Mouse (Mus musculus) R1 (cell line): Measurements from ENCODE around the gene Ak3.

Experiments
- DNase-seq: peaks from one replicate; pipeline ENCODE4 v3.0.0-alpha.2; 2018; ENCODE audit warnings: low read depth, low spot score

The Ak3 gene

GRCm38 (mm10) chr19:29044353-29044768 is 3.4 kb downstream of the Ak3 start:
- no peak for DNase-seq

GRCm38 (mm10) chr19:29042647-29043046 is 5.1 kb downstream of the Ak3 start:
- DNase-seq, result no peak

DNA sequence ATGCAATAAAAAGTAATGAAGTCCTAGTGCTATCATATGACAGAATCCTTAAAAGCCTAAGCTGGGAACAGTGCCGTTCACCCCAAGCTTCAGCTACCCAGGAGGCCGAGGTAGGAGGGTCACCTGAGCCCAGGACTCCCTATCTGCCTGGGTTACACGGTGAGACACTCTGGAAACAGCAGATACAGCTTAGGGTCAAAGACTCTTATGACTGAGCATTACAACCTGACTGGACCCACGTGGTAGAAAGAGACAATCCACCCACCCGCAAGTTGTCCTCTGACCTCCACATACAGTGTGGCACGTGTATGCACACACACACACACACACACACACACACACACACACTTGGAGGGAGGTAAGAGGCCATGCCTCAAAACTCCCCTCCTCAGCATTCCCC is 5.6 kb downstream of the Ak3 start:
- DNase-seq, result no peak

GRCm38 (mm10) chr19:29040206-29040605 is 7.6 kb downstream of the Ak3 start:
- DNase-seq, result no peak

DNA sequence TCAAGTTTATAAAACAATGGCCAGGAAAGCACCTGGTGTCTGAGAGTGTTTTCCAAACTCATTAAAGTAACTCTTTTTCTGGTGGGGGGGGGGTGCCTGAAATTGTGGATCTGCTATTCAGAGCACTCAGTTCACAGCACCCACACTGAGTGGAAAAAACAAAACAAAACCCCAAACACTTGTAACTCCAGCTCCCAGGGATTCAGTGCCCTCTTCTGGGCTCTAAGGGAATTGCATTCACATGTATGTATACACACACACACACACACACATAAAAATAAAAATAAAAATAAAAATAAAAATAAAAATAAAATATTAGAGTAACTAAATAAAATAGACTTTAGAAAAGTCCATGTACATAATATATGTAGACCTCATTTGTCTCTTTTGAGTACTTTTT is 8.4 kb downstream of the Ak3 start:
- peak; percentile 58 for DNase-seq

GRCm38 (mm10) chr19:29037541-29037940 is 10.2 kb downstream of the Ak3 start:
- no peak for DNase-seq

DNA sequence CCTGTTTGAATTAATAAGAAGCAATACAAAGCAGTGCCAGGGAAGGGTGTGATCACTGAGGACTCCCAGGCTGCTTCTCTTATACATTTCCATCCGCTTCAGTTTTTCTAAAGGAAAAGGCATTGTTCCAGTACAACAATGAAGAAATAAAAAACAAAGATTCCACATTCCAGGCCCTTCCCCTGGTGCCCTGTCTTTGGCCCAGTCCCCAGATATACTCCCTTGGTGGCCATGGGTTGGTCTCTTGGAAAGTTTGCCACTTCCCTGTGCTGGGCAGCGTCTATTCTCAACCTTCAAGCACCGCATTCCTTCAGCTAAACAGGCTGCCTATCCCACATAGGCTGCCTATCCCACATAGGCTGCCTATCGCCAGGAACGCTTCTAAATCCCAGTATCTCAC is 10.7 kb downstream of the Ak3 start:
- DNase-seq, result no peak

DNA sequence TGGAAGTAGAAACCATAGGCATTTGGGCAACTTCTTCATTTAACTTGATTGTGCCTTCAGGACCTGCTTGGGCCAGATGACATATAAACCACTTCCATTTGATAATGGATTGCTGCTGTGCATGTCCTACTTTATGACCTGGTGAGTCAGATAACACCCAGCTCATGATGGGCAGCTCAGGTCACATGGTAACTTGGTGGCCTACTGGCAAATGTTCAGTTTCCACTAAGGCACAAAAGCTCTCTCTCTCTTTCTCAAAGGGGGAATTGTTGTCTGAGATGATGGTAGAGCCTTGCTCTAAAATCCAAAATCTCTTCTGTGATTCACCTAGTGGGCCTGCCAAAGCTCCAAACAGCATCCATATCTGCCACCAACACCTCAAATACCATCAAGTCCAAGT is 15.1 kb downstream of the Ak3 start:
- DNase-seq, result no peak

GRCm38 (mm10) chr19:29031788-29032187 is 16.0 kb downstream of the Ak3 start:
- no peak for DNase-seq

GRCm38 (mm10) chr19:29024391-29024947 is 23.3 kb downstream of the Ak3 start:
- no peak for DNase-seq

DNA sequence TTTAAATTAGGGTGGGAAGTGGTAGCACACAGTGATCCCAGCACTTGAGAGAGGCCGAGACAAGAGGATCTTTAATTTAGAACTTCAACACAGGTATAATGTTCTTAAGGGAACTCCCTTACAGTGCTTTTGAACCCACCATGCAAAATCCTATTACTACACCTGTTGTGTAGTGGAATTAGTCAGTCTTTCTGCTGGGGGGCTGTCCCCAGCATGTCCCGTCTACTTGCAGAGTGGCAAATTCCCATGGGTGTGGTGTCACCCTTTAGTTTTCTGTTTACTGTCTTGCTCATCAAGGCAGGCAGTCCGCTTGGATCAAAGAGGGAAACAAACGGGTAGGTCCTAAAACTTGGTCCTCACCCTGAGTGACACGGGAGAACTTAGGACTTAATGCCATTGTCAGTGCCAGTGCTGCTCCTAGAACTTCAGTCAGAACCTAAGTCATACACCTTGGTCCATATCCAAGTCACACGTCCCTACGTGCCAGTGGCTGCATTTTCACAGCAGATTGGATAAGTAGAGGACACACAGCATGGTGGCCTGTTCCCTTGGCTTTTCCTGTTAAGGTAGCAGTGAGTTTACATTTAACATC is 25.9 kb downstream of the Ak3 start:
- no peak for DNase-seq

GRCm38 (mm10) chr19:29019647-29020046 is 28.1 kb downstream of the Ak3 start:
- DNase-seq, result peak; percentile 54

DNA sequence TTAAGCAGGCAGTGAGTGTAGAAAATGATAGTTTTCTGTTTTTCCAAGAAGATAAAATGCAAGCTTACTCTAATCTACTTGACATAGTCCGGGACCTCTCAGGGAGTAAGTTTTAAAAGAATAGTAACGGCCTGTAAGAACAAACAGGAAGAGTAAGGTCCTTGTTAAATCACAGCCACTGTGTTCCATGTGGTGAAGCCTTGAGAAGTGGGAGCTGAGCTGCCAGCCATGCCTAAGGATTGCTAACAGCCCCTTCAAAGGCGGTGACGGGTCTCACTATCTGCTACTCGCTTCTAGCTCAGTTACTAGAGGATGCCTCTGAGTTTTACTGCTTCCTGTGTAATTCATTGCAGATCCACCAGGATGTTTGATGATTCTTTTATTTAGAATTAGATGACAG is 31.0 kb downstream of the Ak3 start:
- no peak for DNase-seq

- DNase-seq, result no peak
These were observed 31.5 kb downstream of the Ak3 start for GRCm38 (mm10) chr19:29016204-29016765.

DNA sequence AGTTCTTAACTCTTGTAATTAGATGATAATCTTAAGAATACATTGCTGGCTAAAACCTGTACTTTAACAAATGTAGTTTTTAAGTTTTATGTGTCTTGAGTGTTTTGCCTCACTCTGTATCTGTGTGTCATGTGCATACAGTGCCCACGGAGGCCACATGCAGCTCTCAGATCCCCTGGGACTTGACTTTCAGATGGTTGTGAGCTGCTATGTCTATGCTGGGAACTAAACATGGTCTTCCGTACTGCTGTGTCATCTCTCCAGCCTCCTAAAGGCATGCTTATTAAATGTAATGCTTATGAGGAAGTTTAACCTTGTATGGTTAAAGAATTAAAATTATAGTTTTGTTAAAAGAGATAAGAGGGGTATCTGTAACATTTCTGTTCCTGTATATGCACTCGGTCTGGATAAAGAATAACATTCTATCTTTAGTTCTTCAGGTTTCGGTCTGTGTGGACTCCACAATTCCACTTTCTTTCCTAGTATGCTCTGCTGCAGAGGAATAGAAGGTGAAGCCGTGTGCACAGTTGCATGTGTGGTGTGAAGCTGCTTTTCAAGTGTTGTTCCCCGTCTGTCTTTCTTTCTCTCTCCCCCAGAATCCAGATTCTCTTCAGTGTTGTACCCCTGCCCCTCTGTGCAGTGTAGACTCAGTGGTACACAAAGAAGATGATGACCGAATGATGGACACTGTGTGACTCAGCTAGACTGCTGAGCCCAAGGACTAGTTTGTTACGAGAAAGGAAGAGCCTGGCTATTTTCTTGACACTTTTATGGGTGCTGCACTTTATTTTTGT is 32.2 kb downstream of the Ak3 start:
- DNase-seq, result no peak

- no peak for DNase-seq
These were observed 33.2 kb downstream of the Ak3 start for GRCm38 (mm10) chr19:29014466-29015055.

DNA sequence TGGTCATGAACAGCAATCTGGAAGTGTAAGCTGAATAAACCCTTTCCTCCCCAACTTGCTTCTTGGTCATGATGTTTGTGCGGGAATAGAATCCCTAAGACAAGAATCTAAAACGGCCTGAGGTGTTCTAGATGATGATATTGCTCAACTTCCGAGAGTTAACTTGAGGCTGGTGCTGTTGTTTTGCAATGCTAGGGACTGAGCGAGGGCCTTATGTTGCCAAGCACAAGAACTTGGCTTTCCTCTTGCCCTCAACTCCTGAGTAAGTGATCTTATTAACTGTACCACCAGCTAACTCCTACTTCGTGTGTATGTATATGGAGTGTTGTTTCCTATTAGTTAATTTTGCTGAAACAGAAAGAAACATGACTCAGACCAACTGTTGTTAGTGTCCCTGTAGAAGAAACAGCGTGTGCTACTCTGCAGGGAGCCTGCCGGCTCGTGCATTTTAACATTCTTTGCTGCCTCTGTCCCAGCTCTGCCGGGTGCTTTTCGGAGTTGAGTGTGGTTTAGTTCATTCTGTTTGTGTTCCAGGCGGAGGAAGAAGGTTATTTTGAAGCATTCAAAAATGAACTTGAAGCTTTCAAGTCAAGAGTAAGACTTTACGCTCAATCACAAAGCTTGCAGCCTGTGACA is 36.3 kb downstream of the Ak3 start:
- peak; percentile 60 for DNase-seq

- DNase-seq, result peak; percentile 79
These were observed 38.7 kb downstream of the Ak3 start for GRCm38 (mm10) chr19:29009046-29009445.

- DNase-seq, result peak; percentile 97
These were observed 39.6 kb downstream of the Ak3 start for GRCm38 (mm10) chr19:29008069-29008706.

GRCm38 (mm10) chr19:29000321-29000720 is 47.4 kb downstream of the Ak3 start:
- DNase-seq, result peak; percentile 83

GRCm38 (mm10) chr19:28997976-28998630 is 49.7 kb downstream of the Ak3 start:
- no peak for DNase-seq
